Mouse (Mus musculus) limb, embryonic 14.5 days (tissue): ENCODE measurements around the gene Ppl. TPM values are rescaled to one million over a fixed set of nuclear protein-coding genes. Genes with fewer than 3 reads are reported as not detected.

ENCODE experiments used
- ATAC-seq: fragments of 200-750 bp; cut with Nextera tagmentation; 2 replicates; pipeline ENCODE4 v1.8.0; 2017; ENCODE audit warnings: low read depth, moderate number of reproducible peaks, moderate TSS enrichment; ENCODE audit not compliant: low FRiP score
- DNase-seq: peaks from one replicate; pipeline ENCODE4 v3.0.0-alpha.2; 2015; ENCODE audit warnings: low spot score
- H3K27ac ChIP-seq: fragments of 300-500 bp; sonication (generic); replicated peaks from 2 replicates; pipeline ENCODE4 v1.5.1; 2014; ENCODE audit warnings: low read depth, mild to moderate bottlenecking, low read length, moderate library complexity, mixed read lengths
- H3K27me3 ChIP-seq: fragments of 300-500 bp; sonication (generic); 2 replicates; pipeline ENCODE4 v1.6.1; 2014; ENCODE audit warnings: low read length, mixed read lengths; ENCODE audit not compliant: control insufficient read depth, insufficient read depth
- H3K36me3 ChIP-seq: fragments of 300-500 bp; sonication (generic); 2 replicates; pipeline ENCODE4 v1.6.1; 2014; ENCODE audit warnings: mild to moderate bottlenecking, low read length, moderate library complexity, mixed read lengths; ENCODE audit not compliant: control insufficient read depth, insufficient read depth
- H3K4me1 ChIP-seq: fragments of 300-500 bp; sonication (generic); 2 replicates; pipeline ENCODE4 v1.6.1; 2014; ENCODE audit warnings: antibody characterized with exemption, low read length, mixed read lengths; ENCODE audit not compliant: control insufficient read depth, insufficient read depth
- H3K4me2 ChIP-seq: fragments of 300-500 bp; sonication (generic); replicated peaks from 2 replicates; pipeline ENCODE4 v1.6.1; 2014; ENCODE audit warnings: low read depth, mild to moderate bottlenecking, low read length, moderate library complexity; ENCODE audit not compliant: severe bottlenecking
- H3K4me3 ChIP-seq: fragments of 300-500 bp; sonication (generic); replicated peaks from 2 replicates; pipeline ENCODE4 v1.5.1; 2014; ENCODE audit warnings: low read length
- H3K9ac ChIP-seq: fragments of 300-500 bp; sonication (generic); 2 replicates; pipeline ENCODE4 v1.6.1; 2014; ENCODE audit warnings: mild to moderate bottlenecking, low read depth, low read length, moderate library complexity; ENCODE audit not compliant: severe bottlenecking
- H3K9me3 ChIP-seq: fragments of 300-500 bp; sonication (generic); 2 replicates; pipeline ENCODE4 v1.6.1; 2016; ENCODE audit warnings: low read length; ENCODE audit not compliant: control insufficient read depth
- POLR2A ChIP-seq: fragments of 200-500 bp; IDR thresholded peaks from 2 replicates; pipeline ENCODE4 v1.8.0; 2012; ENCODE audit warnings: inconsistent platforms, mild to moderate bottlenecking, moderate library complexity, borderline replicate concordance; ENCODE audit not compliant: insufficient read depth, insufficient read length; ENCODE audit errors: extremely low read depth
- WGBS: fragments of 180-500 bp; shearing (Covaris S2); extraction: QIAGEN DNeasy Blood & Tissue Kit; methylation state at CpG from one replicate; pipeline ENCODE4 v1.1.7; 2014; 5-methylcytosine and 5-hydroxymethylcytosine counted together
- polyA plus RNA-seq, 2 experiments: library from polyadenylated mRNA; depleted of rRNA in 1 of 2; stranded (reverse) in 1 of 2; unstranded in 1 of 2; fragments of >200 nt; fragmentation: Nextera tagmentation in 1 of 2; extraction: Ambion mirVana in 1 of 2; gene quantifications; 2 replicates each; pipeline versions ENCODE4 v1.2.1 to v1.2.3; 2012 to 2014

Ppl gene
- 8.9 and 15.6 TPM in 2 replicates for polyA plus RNA-seq (2012; rRNA removed)
- polyA plus RNA-seq (2014; fragmentation: Nextera tagmentation; extraction: Ambion mirVana) = 23.5 and 33.7 TPM in 2 replicates

DNA sequence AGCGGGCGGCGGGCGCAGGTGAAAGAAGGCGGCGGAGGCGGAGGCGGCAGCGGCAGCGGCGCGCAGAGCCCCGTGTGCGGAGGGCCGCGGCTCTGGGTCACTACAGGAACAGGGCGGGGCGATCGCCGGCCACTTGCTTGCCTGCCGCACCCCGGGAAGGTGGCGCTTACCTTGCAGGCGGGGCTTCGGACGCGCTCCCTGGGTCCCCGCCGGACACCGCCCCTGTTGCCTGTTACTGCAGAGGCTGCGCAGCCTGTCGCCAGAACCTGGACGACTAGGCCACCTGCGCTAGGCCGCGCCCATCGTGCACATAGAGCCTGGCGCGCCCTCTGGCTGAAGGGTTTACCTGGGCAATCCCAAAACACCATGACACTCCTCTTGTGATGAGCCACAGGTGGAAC lies at the start of gene Ppl:
TSS of gene Ppl (minus strand) at position 21 of the 401 bp plus-strand sequence.
- 2% methylated on average over 34 of the region's 39 CpGs for WGBS
- H3K9me3 ChIP-seq = no peaks in the 10 kb centered on the region
- no peaks in the 10 kb centered on the region for H3K36me3 ChIP-seq
- H3K27me3 ChIP-seq = peaks cover 46% of the 10 kb centered on the region
- H3K4me2 ChIP-seq = peak within 1 kb of the TSS; percentile 58
- ATAC-seq = no peak
- no peak for DNase-seq
- H3K9ac ChIP-seq = peak within 1 kb of the TSS; percentile 36; the same call in 1 of the 2 replicates
- H3K4me1 ChIP-seq = peaks cover 5% of the 10 kb centered on the region; the same call in 1 of the 2 replicates
- TF ChIP-seq POLR2A = no peak
- peak within 1 kb of the TSS; percentile 41 for H3K4me3 ChIP-seq
- H3K27ac ChIP-seq = no peak within 1 kb of the TSS

DNA sequence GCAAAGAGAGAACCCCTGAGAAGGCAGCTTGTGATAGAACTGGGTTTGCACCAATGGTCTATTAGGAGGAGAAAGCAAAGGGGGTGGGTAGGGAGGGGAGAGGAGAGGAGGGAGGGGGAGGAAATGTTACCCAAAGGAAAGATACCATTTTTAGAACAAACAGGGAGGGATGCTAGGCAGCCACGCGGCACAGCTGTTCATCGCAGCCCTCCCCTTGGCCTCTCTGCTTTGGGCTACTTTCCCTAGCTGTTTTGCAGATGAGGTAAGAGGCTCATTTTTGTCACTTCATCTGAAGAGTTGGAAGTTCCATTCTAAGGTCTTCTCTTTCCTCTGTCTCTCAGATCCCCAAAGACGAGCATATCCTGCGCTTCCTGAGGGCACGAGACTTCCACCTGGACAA lies 40.4 kb upstream of the Ppl start:
- Histone ChIP-seq H3K36me3 (no peaks in the 10 kb centered on the region), H3K27ac (no peak overlapping the region), H3K9me3 (no peaks in the 10 kb centered on the region), H3K9ac (no peak overlapping the region), H3K4me2 (no peak overlapping the region), H3K4me1 (no peaks in the 10 kb centered on the region), H3K27me3 (no peaks in the 10 kb centered on the region), H3K4me3 (no peak overlapping the region)
- WGBS = 94% methylated on average over 5 of the region's 6 CpGs
- TF ChIP-seq POLR2A = no peak
- ATAC-seq (no peak), DNase-seq (no peak)

DNA sequence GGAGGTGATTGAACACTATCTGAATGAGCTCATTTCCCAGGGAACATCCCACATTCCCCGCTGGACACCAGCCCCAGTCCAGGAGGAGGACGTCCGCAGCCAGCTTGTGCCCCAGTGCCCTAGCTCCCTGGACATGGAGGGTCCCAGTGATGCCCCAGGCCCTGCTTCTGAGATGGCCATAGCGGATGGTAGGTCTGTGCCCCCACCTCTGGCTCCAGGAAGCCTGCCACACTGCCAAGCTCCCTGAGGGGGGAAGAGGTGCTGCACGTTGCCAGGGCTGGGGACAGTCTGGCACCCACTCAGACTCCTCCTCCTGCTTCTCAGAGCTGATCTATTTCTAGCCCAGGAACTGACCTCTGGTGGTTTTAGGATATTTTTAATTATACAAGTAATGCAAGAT lies 36.6 kb upstream of the Ppl start:
- H3K4me1 ChIP-seq = no peaks in the 10 kb centered on the region
- no peak for TF ChIP-seq POLR2A
- no peak overlapping the region for H3K27ac ChIP-seq
- no peaks in the 10 kb centered on the region for H3K27me3 ChIP-seq
- H3K4me2 ChIP-seq = no peak overlapping the region
- DNase-seq (no peak), ATAC-seq (no peak)
- H3K4me3 ChIP-seq = no peak overlapping the region
- H3K36me3 ChIP-seq = no peaks in the 10 kb centered on the region
- no peak overlapping the region for H3K9ac ChIP-seq
- 80% methylated on average over 5 of the region's 5 CpGs for WGBS
- no peaks in the 10 kb centered on the region for H3K9me3 ChIP-seq

DNA sequence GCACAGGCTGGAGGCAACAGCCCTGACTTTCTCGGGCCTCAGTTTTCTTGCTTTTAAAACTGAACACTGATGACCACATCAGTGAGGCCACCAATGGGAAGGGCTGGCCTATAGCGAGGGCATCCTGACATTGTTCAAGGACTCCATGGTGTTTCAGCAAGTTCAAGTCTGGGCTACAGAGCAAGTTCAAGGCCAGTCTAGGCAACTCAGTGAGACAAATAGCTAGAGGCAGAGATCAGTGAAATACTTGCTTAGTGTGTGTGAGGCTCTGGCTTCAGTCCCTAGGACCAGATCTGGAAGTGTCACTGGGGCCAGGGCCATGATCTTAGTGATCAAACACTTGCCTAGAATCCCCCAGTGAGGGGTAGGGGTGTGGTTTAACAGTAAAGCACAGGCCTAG lies 35.8 kb upstream of the Ppl start:
- ATAC-seq (no peak), DNase-seq (no peak)
- no peak overlapping the region for H3K9ac ChIP-seq
- no peak for TF ChIP-seq POLR2A
- WGBS = 80% methylated on average over 2 of the region's 2 CpGs
- H3K4me1 ChIP-seq = no peaks in the 10 kb centered on the region
- no peaks in the 10 kb centered on the region for H3K27me3 ChIP-seq
- no peak overlapping the region for H3K4me3 ChIP-seq
- H3K4me2 ChIP-seq = no peak overlapping the region
- H3K27ac ChIP-seq = no peak overlapping the region
- H3K36me3 ChIP-seq = no peaks in the 10 kb centered on the region
- no peaks in the 10 kb centered on the region for H3K9me3 ChIP-seq

DNA sequence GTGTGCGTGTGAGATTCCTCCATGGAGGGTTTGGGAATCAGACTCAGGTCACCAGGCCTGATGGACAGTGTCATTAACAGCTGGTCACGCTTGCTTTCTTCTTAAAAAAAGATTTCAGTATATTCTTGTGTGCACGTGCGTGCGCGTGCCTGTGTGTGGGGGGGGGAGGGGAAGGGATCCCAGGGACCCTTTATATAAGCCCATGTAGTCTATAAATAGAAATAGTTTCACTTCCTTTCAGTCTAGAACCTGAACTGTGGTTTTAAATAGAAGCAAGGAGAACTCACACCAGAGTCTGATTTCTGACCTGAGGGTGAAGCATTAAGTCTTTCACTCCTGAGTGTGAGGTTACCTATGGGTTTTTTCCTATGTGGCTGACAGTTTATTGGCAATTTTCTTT lies 32.1 kb upstream of the Ppl start:
- H3K4me3 ChIP-seq = no peak overlapping the region
- no peaks in the 10 kb centered on the region for H3K27me3 ChIP-seq
- no peaks in the 10 kb centered on the region for H3K4me1 ChIP-seq
- H3K9ac ChIP-seq = no peak overlapping the region
- DNase-seq (no peak), ATAC-seq (no peak)
- whole genome bisulfite sequencing = 81% methylated on average over 6 of the region's 6 CpGs
- TF ChIP-seq POLR2A = no peak
- H3K4me2 ChIP-seq = no peak overlapping the region
- no peaks in the 10 kb centered on the region for H3K9me3 ChIP-seq
- H3K27ac ChIP-seq = no peak overlapping the region
- H3K36me3 ChIP-seq = no peaks in the 10 kb centered on the region

DNA sequence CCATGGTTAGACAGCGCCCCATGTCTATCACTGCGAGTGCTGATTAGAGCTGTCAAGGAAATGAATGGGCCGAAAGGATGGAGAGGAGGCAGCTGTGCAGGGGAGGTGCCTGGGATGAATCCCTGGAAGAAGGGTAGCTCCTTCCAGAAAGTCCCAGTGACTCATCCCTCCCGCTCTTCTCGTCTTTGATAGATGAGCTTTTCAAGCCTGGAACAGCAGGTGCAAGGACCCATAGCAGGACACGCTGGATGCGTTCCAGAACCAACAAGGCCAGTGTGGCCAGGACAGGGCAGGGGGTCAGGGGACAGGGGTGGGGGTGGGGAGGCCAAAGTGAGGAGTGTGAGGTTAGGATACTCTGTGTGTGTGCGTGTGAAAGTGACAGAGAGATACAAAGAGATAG lies 27.0 kb upstream of the Ppl start:
- WGBS = 87% methylated on average over 8 of the region's 8 CpGs
- Histone ChIP-seq H3K9me3 (no peaks in the 10 kb centered on the region), H3K4me1 (peaks cover 5% of the 10 kb centered on the region; the same call in 1 of the 2 replicates), H3K4me2 (no peak overlapping the region), H3K27ac (no peak overlapping the region), H3K4me3 (no peak overlapping the region), H3K27me3 (no peaks in the 10 kb centered on the region), H3K9ac (no peak overlapping the region), H3K36me3 (no peaks in the 10 kb centered on the region)
- ATAC-seq (no peak), DNase-seq (no peak)
- TF ChIP-seq POLR2A = no peak
